Mouse (Mus musculus) gastrocnemius, postnatal 10 days (tissue): Measurements from ENCODE around the gene Kifap3. TPM values are rescaled to one million over a fixed set of nuclear protein-coding genes. Genes with fewer than 3 reads are reported as not detected.
A peak's percentile ranks its signal among the peaks of the same experiment; 100 is the strongest.

Experiments
- DNase-seq: peaks from one replicate; pipeline ENCODE4 v3.0.0; 2021; ENCODE audit warnings: mixed read lengths
- total RNA-seq, 2 experiments: library from RNA; stranded (reverse); gene quantifications; 2 replicates each; pipeline ENCODE4 v1.2.3; 2021

Gene Kifap3
- total RNA-seq, 2 experiments from 2014 or later = 15.3 to 20.1 TPM

DNA sequence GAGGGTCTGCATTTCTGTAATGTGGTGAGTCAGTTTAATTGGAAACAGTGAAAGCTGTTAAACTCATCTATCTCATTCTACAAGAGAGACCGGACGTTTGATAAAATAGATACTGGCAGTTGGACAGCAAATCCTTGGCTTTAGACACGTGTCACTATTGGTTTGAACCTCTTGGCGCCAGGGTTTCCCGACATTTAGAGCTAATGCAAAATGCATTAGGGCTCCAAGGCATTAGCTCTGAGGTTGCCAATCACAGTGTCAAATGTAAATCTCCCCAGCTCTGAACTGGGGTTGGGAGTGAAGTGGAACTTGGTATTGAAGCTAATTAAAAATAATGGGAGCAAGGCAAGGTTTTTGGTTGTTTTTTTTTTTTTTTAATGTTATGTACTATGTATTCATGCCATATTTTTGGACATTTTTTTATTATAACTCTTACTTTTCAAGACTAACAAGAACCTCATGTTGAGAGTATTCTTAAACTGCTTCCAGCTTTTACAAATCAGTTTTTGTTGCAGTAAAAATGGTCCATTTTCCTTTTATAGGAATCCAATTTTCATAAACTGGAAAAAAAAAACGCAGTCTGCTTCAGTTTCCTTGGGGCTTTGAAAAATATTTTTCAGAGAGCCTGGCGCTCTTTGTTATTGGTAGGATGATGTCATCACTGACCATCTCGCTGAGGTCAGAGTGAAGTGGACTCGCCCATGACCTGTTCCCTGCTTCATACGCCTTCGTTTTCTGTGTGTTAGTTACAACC is 114.6 kb downstream of the Kifap3 start:
- DNase-seq = no peak

GRCm38 (mm10) chr1:163898291-163898764 is 118.9 kb downstream of the Kifap3 start:
- DNase-seq = no peak

- DNase-seq = no peak
These were observed 120.2 kb downstream of the Kifap3 start for GRCm38 (mm10) chr1:163899575-163899974.

DNA sequence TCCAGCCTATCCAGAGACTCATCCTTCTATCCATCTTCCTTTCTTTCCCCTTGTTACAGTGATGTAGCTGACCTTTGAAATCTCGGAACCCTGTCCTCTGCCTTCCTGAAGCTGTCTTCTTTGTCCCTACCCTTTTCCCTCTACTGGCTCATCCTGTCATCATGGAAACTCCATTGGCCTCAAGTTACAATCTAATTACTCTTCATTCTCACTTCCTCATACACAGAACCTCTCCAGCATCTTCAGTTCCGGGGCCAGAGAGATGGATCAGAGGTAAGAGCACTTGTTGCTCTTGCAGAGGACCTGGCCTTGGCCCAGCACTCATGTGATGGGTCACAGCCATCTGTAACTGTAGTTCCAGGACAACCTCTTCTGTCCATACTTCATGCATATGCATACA is 120.8 kb downstream of the Kifap3 start:
- DNase-seq = no peak

- no peak for DNase-seq
These were observed 124.0 kb downstream of the Kifap3 start for GRCm38 (mm10) chr1:163903411-163903810.

- no peak for DNase-seq
These were observed 127.8 kb downstream of the Kifap3 start for GRCm38 (mm10) chr1:163907007-163907811.

- no peak for DNase-seq
These were observed 129.0 kb downstream of the Kifap3 start for GRCm38 (mm10) chr1:163908389-163908788.

- DNase-seq = no peak
These were observed 131.0 kb downstream of the Kifap3 start for GRCm38 (mm10) chr1:163910343-163910742.

DNA sequence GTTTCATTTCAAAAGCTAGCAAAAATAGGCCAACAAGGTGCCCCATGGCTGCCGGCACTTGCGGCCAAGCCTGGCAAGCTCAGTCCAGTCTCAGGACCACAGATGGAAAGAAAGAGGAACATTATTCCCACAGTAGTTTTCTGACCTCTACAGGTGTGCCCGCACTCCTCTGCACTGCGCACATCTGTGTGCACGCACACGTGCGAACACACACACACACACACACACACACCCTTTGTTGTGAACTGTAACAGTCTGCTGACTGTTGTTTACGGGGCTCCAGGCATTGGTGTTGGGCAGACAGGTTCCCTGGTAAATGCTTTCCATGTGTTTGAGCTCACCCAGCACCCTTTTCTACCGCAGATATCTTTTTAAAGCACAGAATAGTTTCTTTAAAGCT is 131.4 kb downstream of the Kifap3 start:
- no peak for DNase-seq

DNA sequence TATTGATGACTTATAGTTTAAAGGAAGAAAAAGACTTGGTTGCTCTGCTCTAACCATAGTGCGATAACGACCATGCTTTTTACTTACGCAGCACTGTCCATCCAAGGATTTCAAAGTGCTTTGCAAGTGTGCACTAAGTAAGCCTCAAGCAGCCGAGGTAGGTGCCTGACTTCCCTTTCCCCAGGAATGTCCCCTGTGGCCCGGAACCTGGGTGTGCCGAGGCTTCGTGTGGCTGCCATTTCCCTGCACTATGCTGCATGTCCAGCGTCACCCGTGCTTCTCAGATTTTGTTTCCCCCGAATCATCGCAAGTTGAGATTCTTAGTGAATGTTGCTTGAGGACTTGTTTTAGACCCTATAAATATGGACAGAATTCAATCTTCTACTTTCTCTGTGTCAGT is 132.6 kb downstream of the Kifap3 start:
- no peak for DNase-seq

DNA sequence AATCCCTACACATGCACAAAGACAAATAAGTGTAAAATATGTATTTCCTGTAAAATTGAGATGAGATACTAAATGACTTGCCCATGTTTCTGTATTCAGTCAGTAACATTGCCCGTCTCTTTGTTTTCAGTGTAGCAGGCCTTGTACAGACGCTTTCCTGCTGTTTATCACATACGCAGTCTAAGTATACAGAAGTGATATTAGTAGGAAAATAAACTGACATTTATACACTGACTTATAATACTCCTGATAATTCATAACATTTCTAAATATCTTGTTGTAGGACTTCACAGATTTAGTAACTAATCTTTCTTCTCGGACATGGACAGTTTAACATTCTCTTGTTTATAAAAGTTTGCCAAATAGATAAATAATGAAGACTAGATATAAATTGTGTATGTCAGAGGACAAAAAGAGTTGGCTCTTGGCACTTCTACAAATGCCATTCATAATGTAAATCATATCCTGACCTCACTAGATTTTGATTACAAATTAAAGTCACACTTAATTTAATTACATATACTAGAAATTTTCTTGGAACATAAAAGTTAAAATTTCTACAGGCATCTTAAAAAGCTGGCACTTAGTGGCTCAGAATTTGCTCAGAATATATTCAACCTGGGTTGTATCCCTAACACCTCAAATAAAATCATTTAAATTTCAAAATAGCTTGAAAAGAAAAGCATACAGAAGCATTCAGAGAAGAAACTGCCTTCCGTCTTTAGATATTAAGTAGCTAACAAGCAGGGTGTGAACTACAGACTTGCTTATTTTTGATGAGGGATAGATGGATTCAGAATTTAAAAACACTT is 138.2 kb downstream of the Kifap3 start:
- no peak for DNase-seq

DNA sequence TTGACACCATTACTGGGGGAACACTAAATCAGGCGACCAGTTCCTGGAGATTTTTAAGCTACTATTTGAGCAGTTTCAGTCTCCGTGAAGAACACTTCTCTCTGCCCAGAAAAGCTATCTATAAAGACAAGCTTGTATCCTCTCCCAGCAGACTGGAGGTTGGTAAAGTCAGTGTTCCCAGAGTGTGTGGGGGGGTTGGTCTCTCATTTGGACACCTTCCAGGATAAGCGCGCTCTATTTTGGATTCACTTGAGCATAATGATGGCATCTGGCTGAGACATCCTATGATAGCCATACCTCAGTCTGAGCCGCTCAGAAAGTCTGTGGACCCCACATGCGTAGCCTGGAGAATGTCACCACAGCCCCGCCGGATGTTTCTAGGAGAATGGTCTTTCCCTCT is 144.7 kb downstream of the Kifap3 start:
- DNase-seq = no peak

DNA sequence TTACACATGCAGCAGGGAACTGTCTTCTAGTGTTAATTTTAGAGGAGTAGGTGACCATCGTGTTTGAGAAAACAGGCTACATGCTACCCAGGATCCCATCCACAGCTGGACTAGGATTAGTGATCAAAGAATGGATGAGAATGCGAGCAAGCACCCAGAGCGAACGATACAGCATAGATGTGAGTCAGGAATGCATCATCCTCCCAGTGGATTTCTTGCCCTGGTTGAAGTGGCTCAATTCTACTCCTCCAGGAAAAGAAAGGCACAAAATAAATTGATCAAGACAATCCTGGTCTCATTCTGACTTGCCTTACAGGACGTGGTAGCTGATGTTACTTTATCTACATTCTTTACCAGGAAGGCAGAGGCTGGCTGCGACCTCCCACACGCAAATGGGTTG is 149.5 kb downstream of the Kifap3 start, which contains the start of gene Scyl3:
Scyl3 (plus strand) TSS at position 255 of the 400 bp plus-strand sequence.
- no peak for DNase-seq

DNA sequence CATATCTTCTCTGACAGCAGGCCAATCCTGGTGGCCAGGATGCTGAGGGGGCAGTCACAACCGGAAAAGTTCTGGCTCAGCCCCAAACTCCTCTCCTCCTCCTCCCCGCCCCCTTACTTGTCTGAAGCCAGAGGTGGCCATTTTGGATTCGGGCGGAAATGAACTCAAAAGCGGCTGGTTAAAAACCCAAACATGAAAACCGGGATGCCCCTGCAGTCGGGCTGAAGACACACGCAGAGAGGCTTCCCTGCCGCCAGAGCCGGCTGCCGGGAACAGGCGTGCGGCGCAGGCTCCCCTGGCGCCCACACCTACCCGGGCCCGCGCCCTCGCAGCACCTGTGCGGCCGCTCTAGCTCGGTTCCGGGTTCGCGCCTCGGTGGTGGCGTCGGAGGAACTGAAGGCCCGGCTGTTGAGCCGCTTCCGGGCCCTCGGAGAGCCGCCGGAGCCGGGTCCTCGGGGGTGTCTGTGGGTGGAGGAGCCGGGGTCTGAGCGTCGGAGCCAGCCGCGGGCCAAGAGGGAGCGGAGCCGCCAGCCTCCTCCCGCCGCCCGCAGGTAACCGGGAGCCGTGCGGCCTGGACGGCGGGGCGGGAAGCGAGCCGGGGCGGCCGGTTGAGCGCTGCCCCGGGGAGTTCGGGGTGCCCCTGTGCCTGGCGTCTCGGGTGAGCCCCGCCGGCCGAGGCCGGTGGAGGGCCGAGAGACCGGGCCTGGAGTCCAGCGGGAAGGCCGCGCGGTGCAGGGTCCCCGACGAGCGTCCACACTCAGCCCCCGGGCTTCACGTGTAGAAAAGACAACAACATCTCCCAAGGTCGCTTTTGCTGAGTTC is 150.5 kb downstream of the Kifap3 start:
- peak; percentile 86 for DNase-seq

GRCm38 (mm10) chr1:163930458-163930794 is 151.0 kb downstream of the Kifap3 start:
- no peak for DNase-seq

GRCm38 (mm10) chr1:163931801-163932200 is 152.4 kb downstream of the Kifap3 start:
- DNase-seq = no peak

DNA sequence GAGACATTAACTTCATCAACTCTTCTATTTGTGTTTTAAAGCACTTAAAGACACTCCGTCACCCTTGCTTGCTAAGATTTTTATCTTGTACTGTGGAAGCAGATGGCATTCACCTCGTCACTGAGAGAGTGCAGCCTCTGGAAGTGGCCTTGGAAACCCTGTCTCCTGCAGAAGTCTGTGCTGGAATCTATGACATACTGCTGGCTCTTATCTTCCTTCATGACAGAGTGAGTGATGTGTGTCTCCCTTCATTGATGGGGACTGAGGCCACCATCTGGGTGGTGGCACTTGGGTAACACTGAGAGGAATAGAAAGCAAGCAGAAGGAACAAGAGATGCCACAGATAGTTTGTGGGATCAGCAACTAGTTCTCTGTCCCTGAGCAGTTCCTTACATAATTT is 155.2 kb downstream of the Kifap3 start:
- no peak for DNase-seq

- no peak for DNase-seq
These were observed 162.7 kb downstream of the Kifap3 start for GRCm38 (mm10) chr1:163942056-163942455.

GRCm38 (mm10) chr1:163953396-163953795 is 174.0 kb downstream of the Kifap3 start:
- no peak for DNase-seq

DNA sequence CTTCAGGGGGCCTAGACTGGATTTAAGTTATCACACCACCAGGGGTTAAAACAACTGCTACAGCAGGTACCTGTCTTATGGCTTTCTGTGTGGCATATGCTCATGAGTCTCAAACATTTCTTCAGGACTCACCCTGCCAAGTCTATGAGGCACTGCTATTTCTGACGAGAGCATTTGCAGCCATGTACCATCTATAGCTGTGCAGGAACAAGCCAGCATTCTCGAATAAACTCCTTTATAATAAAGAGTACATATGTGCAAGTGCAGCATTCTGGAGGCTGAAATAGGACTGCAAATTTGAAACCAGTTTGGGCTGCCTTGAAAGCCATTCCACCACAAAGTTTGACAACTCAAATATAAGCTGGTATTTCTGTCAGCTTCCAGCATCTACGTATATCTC is 178.7 kb downstream of the Kifap3 start:
- DNase-seq = no peak

DNA sequence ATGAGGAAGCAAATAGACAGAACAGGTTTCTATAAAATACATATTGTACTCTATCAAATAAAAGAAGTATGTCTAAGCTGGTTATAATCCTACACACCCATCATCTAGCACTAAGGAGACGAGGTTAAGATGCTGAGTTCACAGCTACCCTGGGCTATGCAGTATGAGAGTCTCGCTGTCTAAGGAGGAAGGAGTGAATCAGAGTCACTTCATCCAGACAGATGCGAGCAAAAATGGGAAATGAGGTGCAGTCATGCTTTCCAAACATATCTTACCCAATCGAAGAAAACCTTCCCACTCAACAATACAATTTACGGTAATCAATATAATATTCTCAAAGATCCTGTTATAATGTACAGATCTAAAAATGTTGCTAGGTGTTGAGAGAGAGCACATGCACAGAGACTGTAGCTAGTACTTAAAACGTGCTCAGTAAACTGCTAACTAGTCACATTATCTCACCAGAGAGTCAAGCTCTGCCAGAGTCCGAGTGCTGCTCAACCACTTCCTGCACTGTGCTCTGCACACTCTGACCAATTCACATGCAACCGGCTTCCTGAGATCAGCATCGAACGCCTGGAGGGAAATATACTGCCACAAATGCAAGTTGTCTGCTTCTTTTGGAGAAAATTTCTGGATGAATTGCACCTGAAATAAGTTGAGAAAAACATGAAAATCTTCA is 184.8 kb downstream of the Kifap3 start:
- DNase-seq = no peak
